ENCODE assay signal across 8 mouse cellular contexts in genomic region chr17:33816612-33817011, GRCm38 (mm10). TPM values are rescaled to one million over a fixed set of nuclear protein-coding genes. Genes with fewer than 3 reads are reported as not detected.
DNase-seq lines count a peak whose midpoint lies in the region; ATAC-seq and TF ChIP-seq lines count a peak whose summit lies in the region.

No protein-coding gene starts in this region.

- no peaks in the 10 kb centered on the region for H3K9me3 ChIP-seq in MEL (replicated peaks; ENCODE audit: insufficient read depth, low read length)
- no peaks in the 10 kb centered on the region for H3K9me3 ChIP-seq in hindbrain, embryonic 12.5 days (replicated peaks)

- H3K4me1 ChIP-seq in heart, adult 2 months (ENCODE audit: control insufficient read depth, insufficient read depth, low read length), result peaks cover 8% of the 10 kb centered on the region
- H3K4me1 ChIP-seq in MEL (ENCODE audit: control insufficient read depth in 1 of 2, insufficient read depth in 2 of 2, low read length in 2 of 2), result peaks cover 0 to 5% of the 10 kb centered on the region in 2 experiments; a peak in 2 of 4 replicates
- peaks cover 16% of the 10 kb centered on the region for H3K4me1 ChIP-seq in hindbrain, embryonic 12.5 days

- peaks cover 19% of the 10 kb centered on the region for H3K36me3 ChIP-seq in heart, adult 2 months (ENCODE audit: control insufficient read depth, insufficient read depth, low read length)
- peaks cover 4 to 5% of the 10 kb centered on the region in 2 experiments for H3K36me3 ChIP-seq in MEL (ENCODE audit: control insufficient read depth in 1 of 2, insufficient read depth in 2 of 2, low read length in 2 of 2)
- H3K36me3 ChIP-seq in hindbrain, embryonic 12.5 days, result peaks cover 30% of the 10 kb centered on the region

- peak overlapping the region; percentile 83 for H3K4me3 ChIP-seq in heart, adult 2 months
- peak overlapping the region; percentile 69 to 77 for H3K4me3 ChIP-seq in MEL (ENCODE audit: control insufficient read depth in 1 of 2, insufficient read depth in 1 of 2, low read depth in 2 of 2, low read length in 2 of 2)
- H3K4me3 ChIP-seq in hindbrain, embryonic 12.5 days, result 0 out of 2 replicates have a peak overlapping the region, but pooled peaks have one; percentile 56

- intact Hi-C loops in heart, adult 2 months (cut with DNase I), result no loop called here
- intact Hi-C loops in heart, postnatal 36 days (cut with DNase I), result no loop called here

- H3K27me3 ChIP-seq in heart, adult 2 months (ENCODE audit: control insufficient read depth, insufficient read depth, low read length), result no peaks in the 10 kb centered on the region
- H3K27me3 ChIP-seq in MEL (ENCODE audit: control insufficient read depth in 1 of 2, insufficient read depth in 2 of 2, low read length in 2 of 2), result no peaks in the 10 kb centered on the region
- no peaks in the 10 kb centered on the region for H3K27me3 ChIP-seq in hindbrain, embryonic 12.5 days

- 38% methylated on average over 5 of the region's 5 CpGs for WGBS in heart, adult 2 months
- 79% methylated on average over 5 of the region's 5 CpGs for WGBS in hindbrain, embryonic 12.5 days

- H3K27ac ChIP-seq in heart, adult 2 months, result peak overlapping the region; percentile 95
- H3K27ac ChIP-seq in MEL (ENCODE audit: control insufficient read depth, low read depth, low read length), result peak overlapping the region; percentile 63; the same call in 1 of the 2 replicates
- no peak overlapping the region for H3K27ac ChIP-seq in hindbrain, embryonic 12.5 days

- H3K9ac ChIP-seq in heart, adult 2 months (ENCODE audit: low read depth, low read length), result peak overlapping the region; percentile 96
- H3K9ac ChIP-seq in MEL (ENCODE audit: control insufficient read depth, low read depth, low read length, poor library complexity, severe bottlenecking), result peak overlapping the region; percentile 86
- H3K9ac ChIP-seq in hindbrain, embryonic 12.5 days, result no peak overlapping the region

- no peaks in the 10 kb centered on the region for H3K79me2 ChIP-seq in heart, adult 2 months (replicated peaks; ENCODE audit: control insufficient read depth, insufficient read depth, low read length)
- peaks cover 3% of the 10 kb centered on the region; the same call in 1 of the 2 replicates for H3K79me2 ChIP-seq in MEL (ENCODE audit: control insufficient read depth, insufficient read depth, low read length, poor library complexity)

- no peak; the same call in 1 of the 2 replicates for TF ChIP-seq POLR2A in heart, adult 2 months (IDR thresholded peaks at IDR 0.05; ENCODE audit: insufficient read depth, low read depth, low read length)
- TF ChIP-seq POLR2A in MEL (IDR thresholded peaks at IDR 0.05; ENCODE audit: control insufficient read depth in 1 of 2, insufficient read depth in 1 of 2, low read depth in 1 of 2, low read length in 2 of 2, poor library complexity in 1 of 2), result no peak

- TF ChIP-seq EP300 in heart, adult 2 months (IDR thresholded peaks at IDR 0.05; ENCODE audit: insufficient read depth, low read depth, low read length), result 0 out of 2 replicates have a peak, but pooled peaks have one; percentile 10
- no peak for TF ChIP-seq EP300 in MEL (IDR thresholded peaks at IDR 0.05; ENCODE audit: low read depth in 1 of 2, low read length in 2 of 2)

- no peak for TF ChIP-seq RAD21 in MEL (IDR thresholded peaks at IDR 0.05; ENCODE audit: low read depth, low read length)

- no peak for DNase-seq in heart, adult 2 months
- no peak for DNase-seq in heart, postnatal 36 days
- no peak for DNase-seq in MEL (ENCODE audit: low read depth, low spot score)
- DNase-seq in lung, postnatal 36 days, result peak; percentile 43
- no peak for DNase-seq in right cerebral cortex, postnatal 36 days (ENCODE audit: low spot score in 2 of 2)
- DNase-seq in layer of hippocampus, adult 8-10 months (ENCODE audit: low spot score in 2 of 2), result no peak
- DNase-seq in adrenal gland, postnatal 36 days, result no peak

- no peak for ATAC-seq in hindbrain, embryonic 12.5 days (ENCODE audit: low FRiP score)

- TF ChIP-seq CTCF in heart, adult 2 months (IDR thresholded peaks at IDR 0.05), result no peak
- no peak for TF ChIP-seq CTCF in MEL (IDR thresholded peaks at IDR 0.05 in 2 of 3, conservative IDR thresholded peaks at IDR 0.05 in 1 of 3; ENCODE audit: control insufficient read depth in 1 of 3, insufficient read depth in 1 of 3, low read depth in 2 of 3, low read length in 3 of 3, poor library complexity in 1 of 3, severe bottlenecking in 1 of 3)

- peak overlapping the region; percentile 87 for H3K4me2 ChIP-seq in hindbrain, embryonic 12.5 days (replicated peaks)

TF ChIP-seq in MEL, 35 proteins besides CTCF, POLR2A, EP300 and RAD21:
- TF ChIP-seq SIN3A (IDR thresholded peaks at IDR 0.05; ENCODE audit: low read length) (no peak), MYB (IDR thresholded peaks at IDR 0.05; ENCODE audit: low read depth, low read length) (no peak), NRF1 (IDR thresholded peaks at IDR 0.05; ENCODE audit: insufficient read depth, low read depth, low read length, poor library complexity, severe bottlenecking) (no peak), E2F4 (IDR thresholded peaks at IDR 0.05; ENCODE audit: borderline replicate concordance, low read depth, low read length) (no peak), ELF1 (IDR thresholded peaks at IDR 0.05; ENCODE audit: low read depth, low read length) (no peak), MAZ (IDR thresholded peaks at IDR 0.05; ENCODE audit: low read depth, low read length) (no peak), ETS1 (IDR thresholded peaks at IDR 0.05; ENCODE audit: low read depth, low read length) (no peak), MYC (IDR thresholded peaks at IDR 0.05; ENCODE audit: low read depth, low read length) (no peak), POLR2AphosphoS5 (IDR thresholded peaks at IDR 0.05; ENCODE audit: borderline replicate concordance, low read depth, low read length) (no peak), TCF12 (IDR thresholded peaks at IDR 0.05; ENCODE audit: low read depth, low read length) (no peak)

RNA-seq across cellular contexts. Expression of gene Kank3, which starts 6.3 kb away (rescaled TPM):
- total RNA-seq in heart, adult 2 months (2021), result 10 to 100 TPM; 54.6 to 61.0 TPM
- 139 and 168 TPM in 2 replicates for polyA plus RNA-seq in heart, adult 2 months (2012; rRNA removed)
- total RNA-seq in heart, postnatal 36 days (2021), result 10 to 100 TPM; 55.7 to 81.7 TPM
- total RNA-seq in MEL (2012; rRNA removed), result 5.0 and 5.2 TPM in 2 replicates
- 1 to 10 TPM in 1 of 2 experiments, not detected in 1; 5.5 TPM for polyA plus RNA-seq in MEL (2012; ENCODE audit: insufficient read depth in 1 of 2, insufficient read length in 2 of 2, low read depth in 1 of 2, low replicate concordance in 2 of 2, missing spikeins in 1 of 2)
- 30.8 and 31.4 TPM in 2 replicates for polyA plus RNA-seq in hindbrain, embryonic 12.5 days (2016; fragmentation: Nextera tagmentation; extraction: Ambion mirVana)
- total RNA-seq in layer of hippocampus, adult 8-10 months (2022), result 10 to 100 TPM; 26.9 to 41.2 (median 31.4) TPM
- 10 to 100 TPM; 72.2 to 90.5 TPM for total RNA-seq in adrenal gland, postnatal 36 days (2021)

RNA-seq across cellular contexts. Expression of gene Rps28, which starts 7.8 kb away (rescaled TPM):
- total RNA-seq in heart, adult 2 months (2021), result 100 to 1,000 TPM; 683 to 757 TPM
- polyA plus RNA-seq in heart, adult 2 months (2012; rRNA removed), result 329 and 480 TPM in 2 replicates
- total RNA-seq in heart, postnatal 36 days (2021), result 100 to 1,000 TPM; 764 to 784 TPM
- total RNA-seq in MEL (2012; rRNA removed), result 3,378 and 3,556 TPM in 2 replicates
- polyA plus RNA-seq in MEL (2012; ENCODE audit: insufficient read depth in 1 of 2, insufficient read length in 2 of 2, low read depth in 1 of 2, low replicate concordance in 2 of 2, missing spikeins in 1 of 2), result 1,000 to 10,000 TPM in 1 of 2 experiments, 100 to 1,000 TPM in 1; 994 to 2,154 TPM
- polyA plus RNA-seq in hindbrain, embryonic 12.5 days (2016; fragmentation: Nextera tagmentation; extraction: Ambion mirVana), result 532 and 694 TPM in 2 replicates
- total RNA-seq in layer of hippocampus, adult 8-10 months (2022), result 100 to 1,000 TPM; 686 to 890 (median 782) TPM
- 1,000 to 10,000 TPM; 1,486 to 1,511 TPM for total RNA-seq in adrenal gland, postnatal 36 days (2021)

RNA-seq across cellular contexts. Expression of gene Ndufa7, which starts 7.8 kb away (rescaled TPM):
- 100 to 1,000 TPM; 609 to 707 TPM for total RNA-seq in heart, adult 2 months (2021)
- 755 and 759 TPM in 2 replicates for polyA plus RNA-seq in heart, adult 2 months (2012; rRNA removed)
- 100 to 1,000 TPM; 648 to 672 TPM for total RNA-seq in heart, postnatal 36 days (2021)
- total RNA-seq in MEL (2012; rRNA removed), result 359 and 370 TPM in 2 replicates
- 100 to 1,000 TPM in 1 of 2 experiments, not detected in 1; 326 TPM for polyA plus RNA-seq in MEL (2012; ENCODE audit: insufficient read depth in 1 of 2, insufficient read length in 2 of 2, low read depth in 1 of 2, low replicate concordance in 2 of 2, missing spikeins in 1 of 2)
- polyA plus RNA-seq in hindbrain, embryonic 12.5 days (2016; fragmentation: Nextera tagmentation; extraction: Ambion mirVana), result 375 and 435 TPM in 2 replicates
- 100 to 1,000 TPM; 196 to 215 (median 203) TPM for total RNA-seq in layer of hippocampus, adult 8-10 months (2022)
- 100 to 1,000 TPM; 432 to 487 TPM for total RNA-seq in adrenal gland, postnatal 36 days (2021)

RNA-seq across cellular contexts. Expression of gene Cd320, which starts 26.3 kb away (rescaled TPM):
- total RNA-seq in heart, adult 2 months (2021), result 10 to 100 TPM; 27.8 to 34.3 TPM
- polyA plus RNA-seq in heart, adult 2 months (2012; rRNA removed), result 36.1 and 46.9 TPM in 2 replicates
- total RNA-seq in heart, postnatal 36 days (2021), result 10 to 100 TPM; 28.6 to 34.6 TPM
- total RNA-seq in MEL (2012; rRNA removed), result 38.5 and 48.5 TPM in 2 replicates
- 10 to 100 TPM in 1 of 2 experiments, not detected in 1; 45.6 TPM for polyA plus RNA-seq in MEL (2012; ENCODE audit: insufficient read depth in 1 of 2, insufficient read length in 2 of 2, low read depth in 1 of 2, low replicate concordance in 2 of 2, missing spikeins in 1 of 2)
- 54.6 and 59.4 TPM in 2 replicates for polyA plus RNA-seq in hindbrain, embryonic 12.5 days (2016; fragmentation: Nextera tagmentation; extraction: Ambion mirVana)
- total RNA-seq in layer of hippocampus, adult 8-10 months (2022), result 10 to 100 TPM; 22.8 to 26.0 (median 25.1) TPM
- total RNA-seq in adrenal gland, postnatal 36 days (2021), result 10 to 100 TPM; 30.8 to 47.3 TPM

RNA-seq across cellular contexts. Expression of gene Angptl4, which starts 35.0 kb away (rescaled TPM):
- 1 to 10 TPM; 4.7 to 7.2 TPM for total RNA-seq in heart, adult 2 months (2021)
- polyA plus RNA-seq in heart, adult 2 months (2012; rRNA removed), result 13.2 and 18.9 TPM in 2 replicates
- 10 to 100 TPM; 18.2 to 58.8 TPM for total RNA-seq in heart, postnatal 36 days (2021)
- total RNA-seq in MEL (2012; rRNA removed), result 11.7 and 13.5 TPM in 2 replicates
- polyA plus RNA-seq in MEL (2012; ENCODE audit: insufficient read depth in 1 of 2, insufficient read length in 2 of 2, low read depth in 1 of 2, low replicate concordance in 2 of 2, missing spikeins in 1 of 2), result 10 to 100 TPM in 1 of 2 experiments, not detected in 1; 15.8 TPM
- polyA plus RNA-seq in hindbrain, embryonic 12.5 days (2016; fragmentation: Nextera tagmentation; extraction: Ambion mirVana), result 25.6 and 26.8 TPM in 2 replicates
- 1 to 10 TPM; 1.7 to 3.0 (median 2.2) TPM for total RNA-seq in layer of hippocampus, adult 8-10 months (2022)
- total RNA-seq in adrenal gland, postnatal 36 days (2021), result 100 to 1,000 TPM in 1 of 2 experiments, 10 to 100 TPM in 1; 62.7 to 110 TPM
